Mouse (Mus musculus) myocyte (in vitro differentiated cells): ENCODE results near the gene Arl2bp. TPM values are rescaled to one million over a fixed set of nuclear protein-coding genes. Genes with fewer than 3 reads are reported as not detected.

Source experiments
- H3K27me3 ChIP-seq: one replicate; pipeline ENCODE4 v1.6.1; 2011; ENCODE audit not compliant: control insufficient read depth, insufficient read depth, insufficient read length
- H3K36me3 ChIP-seq: one replicate; pipeline ENCODE4 v1.6.1; 2011; ENCODE audit not compliant: control insufficient read depth, insufficient read depth
- H3K4me2 ChIP-seq: one replicate; pipeline ENCODE4 v1.6.1; 2011; ENCODE audit warnings: low read depth, control low read depth
- H3K4me3 ChIP-seq: one replicate; pipeline ENCODE4 v1.5.1; 2011; ENCODE audit warnings: mild to moderate bottlenecking, control low read depth, moderate library complexity
- H3K79me2 ChIP-seq: one replicate; pipeline ENCODE4 v1.6.1; 2011; ENCODE audit not compliant: control insufficient read depth, insufficient read depth
- H3ac ChIP-seq: one replicate; pipeline ENCODE4 v1.6.1; 2011; ENCODE audit not compliant: control insufficient read depth, insufficient read length
- CEBPB ChIP-seq: IDR thresholded peaks from 2 replicates; pipeline ENCODE4 v1.6.1; 2011; ENCODE audit warnings: mild to moderate bottlenecking, moderate library complexity; ENCODE audit not compliant: poor library complexity, insufficient read depth, severe bottlenecking
- E2F4 ChIP-seq: IDR thresholded peaks from one replicate; pipeline ENCODE4 v1.6.1; 2011; ENCODE audit warnings: mild to moderate bottlenecking, control low read depth, moderate library complexity; ENCODE audit not compliant: insufficient read depth
- MAX ChIP-seq: IDR thresholded peaks from one replicate; pipeline ENCODE4 v1.6.1; 2011; ENCODE audit warnings: low read depth, mild to moderate bottlenecking, control low read depth
- MYOD1 ChIP-seq, 3 experiments: IDR thresholded peaks; one replicate each; pipeline ENCODE4 v1.6.1; 2011; ENCODE audit warnings: control low read depth in 2 of 3, low read depth in 2 of 3, mild to moderate bottlenecking in 2 of 3, moderate library complexity in 1 of 3; ENCODE audit not compliant: insufficient read length in 2 of 3, control insufficient read depth in 1 of 3
- MYOG ChIP-seq, 3 experiments: IDR thresholded peaks; one replicate each; pipeline ENCODE4 v1.6.1; 2011; ENCODE audit warnings: control low read depth in 2 of 3, low read depth in 2 of 3, mild to moderate bottlenecking in 2 of 3; ENCODE audit not compliant: insufficient read length in 2 of 3, control insufficient read depth in 1 of 3, insufficient read depth in 1 of 3
- POLR2A ChIP-seq: IDR thresholded peaks from one replicate; pipeline ENCODE4 v1.6.1; 2011; ENCODE audit warnings: low read depth, mild to moderate bottlenecking, control low read depth, moderate library complexity; ENCODE audit not compliant: insufficient read length
- POLR2AphosphoS2 ChIP-seq: IDR thresholded peaks from one replicate; pipeline ENCODE4 v1.6.1; 2011; ENCODE audit warnings: low read depth, control low read depth; ENCODE audit not compliant: insufficient read length
- REST ChIP-seq: IDR thresholded peaks from one replicate; pipeline ENCODE4 v1.6.1; 2011; ENCODE audit warnings: mild to moderate bottlenecking, control low read depth, moderate library complexity; ENCODE audit not compliant: insufficient read depth, insufficient read length
- SRF ChIP-seq: IDR thresholded peaks from one replicate; pipeline ENCODE4 v1.6.1; 2011; ENCODE audit warnings: low read depth; ENCODE audit not compliant: control insufficient read depth, insufficient read length
- TCF12 ChIP-seq: IDR thresholded peaks from one replicate; pipeline ENCODE4 v1.6.1; 2011; ENCODE audit warnings: mild to moderate bottlenecking, control low read depth; ENCODE audit not compliant: poor library complexity, insufficient read depth, severe bottlenecking
- TCF3 ChIP-seq: IDR thresholded peaks from one replicate; pipeline ENCODE4 v1.6.1; 2011; ENCODE audit warnings: low read depth, control low read depth; ENCODE audit not compliant: insufficient read length
- USF1 ChIP-seq: IDR thresholded peaks from one replicate; pipeline ENCODE4 v1.6.1; 2011; ENCODE audit warnings: low read depth, mild to moderate bottlenecking, control low read depth, moderate library complexity
- polyA plus RNA-seq: library from polyadenylated mRNA; unstranded; fragments of >200 nt; fragmentation: generic; extraction: Trizol; gene quantifications from one replicate; pipeline ENCODE4 v1.2.1, GENCODE M21; 2012; ENCODE audit warnings: missing spikeins

Arl2bp gene
- polyA plus RNA-seq, 1 experiment = 67.4 TPM

- peaks cover 45% of the 10 kb centered on the region for H3K27me3 ChIP-seq
- no peak overlapping the region for H3K4me3 ChIP-seq
- TF ChIP-seq MAX (no peak), E2F4 (no peak), TCF12 (no peak), POLR2A (no peak), MYOD1 (IDR thresholded peaks at IDR 0.05; ENCODE audit: control insufficient read depth in 1 of 3, insufficient read length in 2 of 3, low read depth in 2 of 3) (no peak), SRF (no peak), TCF3 (no peak), CEBPB (no peak), USF1 (no peak), MYOG (IDR thresholded peaks at IDR 0.05; ENCODE audit: control insufficient read depth in 1 of 3, insufficient read depth in 1 of 3, insufficient read length in 2 of 3, low read depth in 2 of 3) (no peak), POLR2AphosphoS2 (no peak), REST (no peak)
- H3ac ChIP-seq = no peak overlapping the region
- H3K79me2 ChIP-seq = no peaks in the 10 kb centered on the region
- H3K4me2 ChIP-seq = no peak overlapping the region
- no peaks in the 10 kb centered on the region for H3K36me3 ChIP-seq
Observed at GRCm38 (mm10) chr8:94696566-94696965, 30.2 kb downstream of the Arl2bp start.

GRCm38 (mm10) chr8:94697956-94698355 is 31.6 kb downstream of the Arl2bp start:
- no peak overlapping the region for H3K4me2 ChIP-seq
- TF ChIP-seq POLR2AphosphoS2 (no peak), TCF3 (no peak), MAX (no peak), POLR2A (no peak), E2F4 (no peak), REST (no peak), CEBPB (no peak), TCF12 (no peak), MYOD1 (IDR thresholded peaks at IDR 0.05; ENCODE audit: control insufficient read depth in 1 of 3, insufficient read length in 2 of 3, low read depth in 2 of 3) (no peak), SRF (no peak), USF1 (no peak), MYOG (IDR thresholded peaks at IDR 0.05; ENCODE audit: control insufficient read depth in 1 of 3, insufficient read depth in 1 of 3, insufficient read length in 2 of 3, low read depth in 2 of 3) (no peak)
- H3ac ChIP-seq = no peak overlapping the region
- no peak overlapping the region for H3K4me3 ChIP-seq
- no peaks in the 10 kb centered on the region for H3K36me3 ChIP-seq
- no peaks in the 10 kb centered on the region for H3K79me2 ChIP-seq
- peaks cover 45% of the 10 kb centered on the region for H3K27me3 ChIP-seq

DNA sequence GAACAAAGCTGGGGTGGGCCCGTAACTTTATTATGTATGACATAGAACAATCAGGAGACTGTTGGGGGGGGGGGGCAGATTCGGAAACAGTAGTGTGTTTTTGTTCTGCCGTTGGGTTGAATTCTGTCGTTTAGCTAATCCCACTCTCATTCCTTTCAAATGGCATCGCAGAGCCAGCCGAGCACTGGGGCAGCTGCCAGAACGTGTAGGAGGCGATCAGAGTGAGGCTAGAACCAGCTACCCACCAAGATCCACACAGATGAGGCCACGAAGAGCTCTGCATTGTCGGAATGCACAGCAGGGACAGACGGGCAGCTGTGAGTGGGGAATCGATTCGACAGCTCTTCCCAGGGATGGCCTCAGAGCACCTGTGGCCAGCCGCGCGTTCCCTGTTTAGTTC is 33.0 kb downstream of the Arl2bp start:
- Histone ChIP-seq H3K27me3 (peaks cover 36% of the 10 kb centered on the region), H3K36me3 (no peaks in the 10 kb centered on the region), H3ac (no peak overlapping the region), H3K4me3 (no peak overlapping the region), H3K79me2 (no peaks in the 10 kb centered on the region), H3K4me2 (no peak overlapping the region)
- TF ChIP-seq E2F4 (no peak), USF1 (no peak), MAX (no peak), TCF12 (no peak), TCF3 (no peak), REST (no peak), MYOD1 (IDR thresholded peaks at IDR 0.05; ENCODE audit: control insufficient read depth in 1 of 3, insufficient read length in 2 of 3, low read depth in 2 of 3) (no peak), MYOG (IDR thresholded peaks at IDR 0.05; ENCODE audit: control insufficient read depth in 1 of 3, insufficient read depth in 1 of 3, insufficient read length in 2 of 3, low read depth in 2 of 3) (no peak), POLR2AphosphoS2 (no peak), SRF (no peak), POLR2A (no peak), CEBPB (no peak)

DNA sequence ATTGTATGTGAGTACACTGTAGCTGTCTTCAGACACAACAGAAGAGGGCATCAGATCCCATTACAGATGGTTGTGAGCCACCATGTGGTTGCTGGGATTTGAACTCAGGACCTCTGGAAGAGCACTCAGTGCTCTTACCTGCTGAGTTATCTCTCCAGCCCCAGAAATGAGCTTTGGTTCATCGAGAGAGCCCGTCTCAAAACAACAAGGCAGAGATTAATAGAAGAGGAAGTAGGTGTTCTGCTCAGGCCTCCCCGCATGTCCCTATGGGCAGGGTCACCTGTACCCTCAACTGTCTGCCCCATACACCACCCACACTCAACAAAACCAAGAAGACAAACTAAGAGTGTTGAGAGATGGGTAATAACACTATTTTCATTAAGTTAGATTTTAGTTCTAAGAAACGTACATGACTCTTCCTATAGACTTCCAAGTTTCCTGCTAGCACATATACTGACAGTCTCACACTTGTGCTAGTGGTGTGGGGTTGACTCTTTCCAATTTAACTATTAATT is 34.1 kb downstream of the Arl2bp start:
- no peak for TF ChIP-seq TCF12
- TF ChIP-seq SRF = no peak
- no peak for TF ChIP-seq REST
- TF ChIP-seq MYOG (IDR thresholded peaks at IDR 0.05; ENCODE audit: control insufficient read depth in 1 of 3, insufficient read depth in 1 of 3, insufficient read length in 2 of 3, low read depth in 2 of 3) = no peak
- no peak for TF ChIP-seq MYOD1 (IDR thresholded peaks at IDR 0.05; ENCODE audit: control insufficient read depth in 1 of 3, insufficient read length in 2 of 3, low read depth in 2 of 3)
- TF ChIP-seq E2F4 = no peak
- TF ChIP-seq TCF3 = no peak
- TF ChIP-seq USF1 = no peak
- no peak for TF ChIP-seq POLR2AphosphoS2
- no peak for TF ChIP-seq MAX
- no peak for TF ChIP-seq CEBPB
- TF ChIP-seq POLR2A = no peak
- Histone ChIP-seq H3K79me2 (no peaks in the 10 kb centered on the region), H3K4me3 (no peak overlapping the region), H3K27me3 (peaks cover 25% of the 10 kb centered on the region), H3ac (no peak overlapping the region), H3K4me2 (no peak overlapping the region), H3K36me3 (no peaks in the 10 kb centered on the region)
